Mouse (Mus musculus): ENCODE data around the gene Hoxa5.

DNA sequence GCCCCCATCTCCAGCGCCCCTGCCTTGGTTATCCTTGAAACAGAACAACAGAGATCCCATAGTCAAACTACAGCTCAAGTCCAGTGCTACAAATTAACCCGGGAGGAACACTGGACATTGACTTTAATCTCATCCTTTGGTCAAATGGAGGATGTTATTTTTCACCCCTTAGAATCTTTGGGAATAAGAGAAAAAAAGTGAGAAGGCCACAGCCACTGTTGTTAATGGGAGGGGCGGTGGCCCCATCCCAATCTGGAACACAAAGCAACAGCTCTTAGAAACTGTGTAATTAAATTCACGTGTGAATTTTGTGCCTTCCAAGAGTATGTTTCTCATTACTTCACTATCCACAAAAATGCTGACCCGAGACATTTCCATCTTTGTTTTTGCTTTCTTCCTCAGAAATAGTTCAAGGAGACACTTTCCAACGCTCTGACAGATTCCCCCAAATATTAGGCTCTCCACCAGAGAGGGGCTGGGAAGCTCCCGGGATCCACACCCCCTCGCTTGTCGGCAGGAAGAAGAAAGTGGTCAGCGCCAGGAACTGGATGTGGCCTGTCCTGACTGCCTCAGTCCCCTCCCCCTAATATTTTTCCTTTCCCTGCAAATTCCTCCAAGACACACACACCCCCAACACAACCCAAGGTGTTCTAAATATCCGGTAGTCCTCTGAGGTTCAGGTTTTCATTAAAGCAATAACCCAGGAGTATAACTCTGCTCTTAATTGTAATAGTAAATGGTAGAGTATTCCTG lies 23.3 kb upstream of the Hoxa5 start:
- TF ChIP-seq POLR2A (IDR thresholded peaks at IDR 0.05; ENCODE audit: insufficient read length, low read depth) = no peak
- no peak for TF ChIP-seq SRF (IDR thresholded peaks at IDR 0.05; ENCODE audit: control insufficient read depth, insufficient read length, low read depth)
- TF ChIP-seq TCF12 (IDR thresholded peaks at IDR 0.05; ENCODE audit: insufficient read depth, poor library complexity, severe bottlenecking) = no peak
- TF ChIP-seq CEBPB (IDR thresholded peaks at IDR 0.05; ENCODE audit: insufficient read depth, poor library complexity, severe bottlenecking) = no peak
- TF ChIP-seq POLR2AphosphoS2 (IDR thresholded peaks at IDR 0.05; ENCODE audit: insufficient read length, low read depth) = no peak
- no peak for TF ChIP-seq USF1 (IDR thresholded peaks at IDR 0.05; ENCODE audit: low read depth)
- TF ChIP-seq E2F4 (IDR thresholded peaks at IDR 0.05; ENCODE audit: insufficient read depth) = no peak
- TF ChIP-seq MAX (IDR thresholded peaks at IDR 0.05; ENCODE audit: low read depth) = no peak
- no peak for TF ChIP-seq MYOD1 (IDR thresholded peaks at IDR 0.05; ENCODE audit: control insufficient read depth in 1 of 3, insufficient read length in 2 of 3, low read depth in 2 of 3)
- TF ChIP-seq TCF3 (IDR thresholded peaks at IDR 0.05; ENCODE audit: insufficient read length, low read depth) = no peak
- TF ChIP-seq REST (IDR thresholded peaks at IDR 0.05; ENCODE audit: insufficient read depth, insufficient read length) = no peak
- TF ChIP-seq MYOG (IDR thresholded peaks at IDR 0.05; ENCODE audit: control insufficient read depth in 1 of 3, insufficient read depth in 1 of 3, insufficient read length in 2 of 3, low read depth in 2 of 3) = no peak
